Mouse (Mus musculus) liver, adult 2 months (tissue): ENCODE data around the gene Nphp1. TPM values are rescaled to one million over a fixed set of nuclear protein-coding genes. Genes with fewer than 3 reads are reported as not detected.

ENCODE experiments used
- DNase-seq: peaks from one replicate; pipeline ENCODE4 v3.0.0-alpha.2; 2011; ENCODE audit warnings: low read depth, low spot score; ENCODE audit errors: extremely low read depth
- H3K27ac ChIP-seq: fragments of 200-500 bp; replicated peaks from 2 replicates; pipeline ENCODE4 v1.5.1; 2012; ENCODE audit warnings: low read depth, mild to moderate bottlenecking, control low read depth, inconsistent platforms, low read length; ENCODE audit not compliant: insufficient read depth
- H3K27me3 ChIP-seq: fragments of 200-500 bp; 2 replicates; pipeline ENCODE4 v1.6.1; 2012; ENCODE audit warnings: mild to moderate bottlenecking, moderate library complexity, low read length, inconsistent platforms; ENCODE audit not compliant: control insufficient read depth, insufficient read depth
- H3K36me3 ChIP-seq: fragments of 200-500 bp; 2 replicates; pipeline ENCODE4 v1.6.1; 2012; ENCODE audit warnings: low read length, inconsistent platforms; ENCODE audit not compliant: control insufficient read depth, insufficient read depth
- H3K4me1 ChIP-seq: fragments of 200-500 bp; 2 replicates; pipeline ENCODE4 v1.6.1; 2011; ENCODE audit warnings: low read length; ENCODE audit not compliant: control insufficient read depth, insufficient read depth
- H3K4me3 ChIP-seq: fragments of 200-500 bp; 2 replicates; pipeline ENCODE4 v1.5.1; 2011; ENCODE audit warnings: low read depth, mild to moderate bottlenecking, control low read depth, low read length, moderate library complexity; ENCODE audit not compliant: insufficient read depth
- H3K79me2 ChIP-seq: fragments of 200-500 bp; 2 replicates; pipeline ENCODE4 v1.6.1; 2012; ENCODE audit warnings: inconsistent platforms, mild to moderate bottlenecking, low read length, moderate library complexity; ENCODE audit not compliant: control insufficient read depth, insufficient read depth
- H3K9ac ChIP-seq: fragments of 200-500 bp; 2 replicates; pipeline ENCODE4 v1.6.1; 2012; ENCODE audit warnings: low read depth, mild to moderate bottlenecking, control low read depth, inconsistent platforms, low read length
- CTCF ChIP-seq: fragments of 200-500 bp; IDR thresholded peaks from 2 replicates; pipeline ENCODE4 v1.5.1; 2011; ENCODE audit warnings: low read depth, low read length, control low read depth
- POLR2A ChIP-seq: fragments of 200-500 bp; IDR thresholded peaks from 2 replicates; pipeline ENCODE4 v1.6.1; 2011; ENCODE audit warnings: low read length, control low read depth; ENCODE audit not compliant: insufficient read depth; ENCODE audit errors: extremely low read depth
- WGBS: fragments of 180-500 bp; shearing (Covaris S2); methylation state at CpG from one replicate; pipeline ENCODE4 v1.1.7; 2018; 5-methylcytosine and 5-hydroxymethylcytosine counted together
- polyA plus RNA-seq: library from polyadenylated mRNA; depleted of rRNA; stranded (reverse); fragments of >200 nt; gene quantifications from 2 replicates; pipeline ENCODE4 v1.2.3, GENCODE M21; 2012
- total RNA-seq: library from RNA; depleted of rRNA; stranded (reverse); fragments of >200 nt; gene quantifications from 2 replicates; pipeline ENCODE4 v1.2.3, GENCODE M21; 2014

The Nphp1 gene
- total and polyA plus RNA-seq, 2 experiments: 1.6 to 4.7 TPM

GRCm38 (mm10) chr2:127773938-127774577 lies 14.6 kb downstream of the Nphp1 start:
- Histone ChIP-seq H3K4me3 (no peak overlapping the region), H3K9ac (no peak overlapping the region), H3K36me3 (no peaks in the 10 kb centered on the region), H3K27me3 (no peaks in the 10 kb centered on the region), H3K79me2 (no peaks in the 10 kb centered on the region), H3K27ac (no peak overlapping the region), H3K4me1 (no peaks in the 10 kb centered on the region)
- TF ChIP-seq CTCF (no peak), POLR2A (no peak)
- WGBS: 80% methylated on average over 15 of the region's 15 CpGs
- DNase-seq: no peak

GRCm38 (mm10) chr2:127761587-127761986 lies 27.1 kb downstream of the Nphp1 start:
- no peak for TF ChIP-seq CTCF
- TF ChIP-seq POLR2A: no peak
- Histone ChIP-seq H3K27me3 (no peaks in the 10 kb centered on the region), H3K4me3 (no peak overlapping the region), H3K4me1 (no peaks in the 10 kb centered on the region), H3K27ac (no peak overlapping the region), H3K36me3 (no peaks in the 10 kb centered on the region), H3K79me2 (no peaks in the 10 kb centered on the region), H3K9ac (no peak overlapping the region)
- no peak for DNase-seq
- WGBS: 83% methylated on average over 5 of the region's 5 CpGs

GRCm38 (mm10) chr2:127760429-127761000 lies 28.2 kb downstream of the Nphp1 start:
- Histone ChIP-seq H3K27ac (no peak overlapping the region), H3K4me3 (no peak overlapping the region), H3K36me3 (no peaks in the 10 kb centered on the region), H3K9ac (no peak overlapping the region), H3K27me3 (no peaks in the 10 kb centered on the region), H3K79me2 (no peaks in the 10 kb centered on the region), H3K4me1 (no peaks in the 10 kb centered on the region)
- DNase-seq: no peak
- WGBS: 78% methylated on average over 10 of the region's 10 CpGs
- TF ChIP-seq CTCF (no peak), POLR2A (no peak)

- no peaks in the 10 kb centered on the region for H3K79me2 ChIP-seq
- H3K27ac ChIP-seq: no peak overlapping the region
- H3K36me3 ChIP-seq: no peaks in the 10 kb centered on the region
- TF ChIP-seq CTCF (no peak), POLR2A (no peak)
- DNase-seq: peak; percentile 0
- H3K4me1 ChIP-seq: no peaks in the 10 kb centered on the region
- H3K4me3 ChIP-seq: no peak overlapping the region
- H3K27me3 ChIP-seq: no peaks in the 10 kb centered on the region
- H3K9ac ChIP-seq: no peak overlapping the region
- 79% methylated on average over 6 of the region's 6 CpGs for WGBS
Observed at GRCm38 (mm10) chr2:127760014-127760413, 28.7 kb downstream of the Nphp1 start.

GRCm38 (mm10) chr2:127759157-127759880 lies 29.4 kb downstream of the Nphp1 start:
- whole genome bisulfite sequencing: 28% methylated on average over 5 of the region's 5 CpGs
- TF ChIP-seq CTCF: peak; percentile 37; the same call in 1 of the 2 replicates
- no peak for TF ChIP-seq POLR2A
- DNase-seq: peak; percentile 61
- Histone ChIP-seq H3K79me2 (no peaks in the 10 kb centered on the region), H3K36me3 (no peaks in the 10 kb centered on the region), H3K9ac (no peak overlapping the region), H3K27me3 (no peaks in the 10 kb centered on the region), H3K4me1 (no peaks in the 10 kb centered on the region), H3K4me3 (no peak overlapping the region), H3K27ac (no peak overlapping the region)
